Mouse (Mus musculus): Measurements from ENCODE around the gene Maff. TPM values are rescaled to one million over a fixed set of nuclear protein-coding genes. Genes with fewer than 3 reads are reported as not detected.

The Maff gene
- polyA plus RNA-seq, 1 experiment from 2014 or later: 3.5 TPM

DNA sequence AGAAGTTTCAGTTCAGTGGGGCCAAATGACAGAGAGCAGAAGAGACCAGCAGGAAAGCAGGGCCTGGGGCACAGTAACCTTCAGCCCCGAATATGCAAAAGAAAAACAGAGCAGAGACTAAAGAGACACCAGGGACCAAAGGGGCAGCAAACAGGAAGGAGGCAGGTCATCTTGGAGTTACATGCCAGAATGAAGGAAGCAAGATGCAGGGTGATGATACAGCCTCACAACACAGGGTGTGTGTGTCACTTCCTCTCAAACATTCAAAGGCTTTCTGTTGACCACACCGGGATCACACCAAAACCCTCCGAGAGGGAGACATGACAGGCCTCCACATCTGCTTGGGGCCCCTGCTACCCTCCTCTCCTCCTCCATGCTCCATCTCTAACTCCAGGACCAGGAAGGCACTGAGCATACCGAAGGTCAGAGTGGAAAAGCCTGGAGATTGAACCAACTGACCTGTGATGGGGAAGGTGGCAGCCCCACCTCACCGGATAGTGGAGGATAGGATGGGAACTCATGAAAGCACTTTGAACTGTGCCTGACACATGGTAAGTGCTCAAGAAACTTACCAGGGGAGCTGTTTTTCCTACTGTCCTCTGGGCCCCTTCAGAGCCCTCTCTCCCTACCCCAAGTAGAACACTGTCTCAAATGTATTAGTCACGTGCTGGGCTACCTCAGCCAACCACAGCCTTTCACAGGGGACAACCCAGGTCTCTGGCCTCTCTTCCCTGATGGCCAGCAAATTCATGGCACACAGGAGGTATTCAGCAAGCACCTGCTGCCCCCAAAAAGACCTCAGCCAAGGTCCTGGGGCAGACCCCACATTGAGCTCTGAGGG, 53.9 kb downstream of the Maff start:
- H3K4me1 ChIP-seq (replicated peaks; ENCODE audit: control insufficient read depth, insufficient read depth, low read length): peaks cover 50% of the 10 kb centered on the region
- no peak for ATAC-seq (replicated peaks; ENCODE audit: low FRiP score)

DNA sequence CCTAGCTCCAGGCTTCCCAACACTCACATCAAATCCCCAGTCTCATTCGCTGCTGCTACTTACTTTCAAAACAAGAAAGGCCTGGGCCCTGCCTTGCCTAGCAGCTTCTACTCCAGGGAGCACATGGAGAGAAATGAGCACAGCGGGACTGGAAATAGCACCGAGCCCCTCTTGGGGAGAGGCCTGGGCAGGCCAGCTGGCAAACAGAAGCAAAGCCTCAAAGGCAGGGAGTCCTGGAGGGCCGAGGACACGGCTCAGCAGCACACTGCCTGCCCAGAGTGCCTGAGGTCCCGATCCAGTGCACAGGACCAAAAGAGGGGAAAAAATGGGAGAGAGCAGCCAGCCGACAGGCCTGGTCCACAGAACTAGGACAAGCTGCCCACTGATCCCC, 54.5 kb downstream of the Maff start:
- Histone ChIP-seq H3K27ac (ENCODE audit: low read depth, low read length) (no peak overlapping the region), H3K4me3 (ENCODE audit: low read depth, low read length) (no peak overlapping the region), H3K36me3 (ENCODE audit: control insufficient read depth, insufficient read depth, low read length) (no peaks in the 10 kb centered on the region), H3K27me3 (replicated peaks; ENCODE audit: control insufficient read depth, insufficient read depth, low read length) (no peaks in the 10 kb centered on the region), H3K4me2 (no peak overlapping the region), H3K4me1 (replicated peaks; ENCODE audit: control insufficient read depth, insufficient read depth, low read length) (peaks cover 44% of the 10 kb centered on the region), H3K9me3 (ENCODE audit: control insufficient read depth, low read length) (no peaks in the 10 kb centered on the region), H3K9ac (ENCODE audit: low read depth, low read length) (no peak overlapping the region)
- ATAC-seq (replicated peaks; ENCODE audit: low FRiP score) (no peak), DNase-seq (ENCODE audit: low spot score) (no peak)
- whole genome bisulfite sequencing: 72% methylated on average over 7 of the region's 7 CpGs

More for the DNA sequence above, 53.9 kb downstream of the Maff start:
- Histone ChIP-seq H3K36me3 (ENCODE audit: control insufficient read depth, insufficient read depth, low read length) (no peaks in the 10 kb centered on the region), H3K9me3 (ENCODE audit: control insufficient read depth, low read length) (no peaks in the 10 kb centered on the region), H3K27me3 (replicated peaks; ENCODE audit: control insufficient read depth, insufficient read depth, low read length) (no peaks in the 10 kb centered on the region), H3K9ac (ENCODE audit: low read depth, low read length) (no peak overlapping the region), H3K4me3 (ENCODE audit: low read depth, low read length) (no peak overlapping the region), H3K4me2 (no peak overlapping the region), H3K27ac (ENCODE audit: low read depth, low read length) (0 out of 2 replicates have a peak overlapping the region, but pooled peaks have one; percentile 5)
- DNase-seq (ENCODE audit: low spot score): no peak
- WGBS: 42% methylated on average over 6 of the region's 6 CpGs

DNA sequence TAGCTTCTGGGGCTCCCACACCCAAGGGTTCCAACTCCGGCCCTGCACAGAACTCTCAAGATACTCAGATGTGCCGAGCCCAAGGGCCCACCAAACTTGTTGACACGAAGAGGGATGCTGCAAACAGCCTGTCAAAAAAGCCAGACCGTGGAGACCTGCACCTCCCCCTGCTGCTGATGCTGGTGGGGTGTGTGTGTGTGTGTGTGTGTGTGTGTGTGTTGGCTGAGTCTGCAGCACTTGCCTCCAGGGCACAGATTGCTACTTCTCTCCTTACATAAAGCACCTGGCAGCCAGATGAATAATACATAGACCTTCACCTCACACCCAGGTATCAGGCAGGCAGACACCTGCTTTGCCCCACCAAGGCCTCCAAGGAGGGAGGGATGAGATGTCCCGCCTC, 55.8 kb downstream of the Maff start:
- peak overlapping the region; percentile 81; the same call in 1 of the 2 replicates for H3K9ac ChIP-seq (ENCODE audit: low read depth, low read length)
- H3K4me2 ChIP-seq: peak overlapping the region; percentile 95
- H3K9me3 ChIP-seq (ENCODE audit: control insufficient read depth, low read length): no peaks in the 10 kb centered on the region
- WGBS: 33% methylated on average over 5 of the region's 5 CpGs
- ATAC-seq (replicated peaks; ENCODE audit: low FRiP score) (no peak), DNase-seq (ENCODE audit: low spot score) (no peak)
- H3K4me1 ChIP-seq (replicated peaks; ENCODE audit: control insufficient read depth, insufficient read depth, low read length): peaks cover 37% of the 10 kb centered on the region
- H3K36me3 ChIP-seq (ENCODE audit: control insufficient read depth, insufficient read depth, low read length): no peaks in the 10 kb centered on the region
- peak overlapping the region; percentile 73 for H3K4me3 ChIP-seq (ENCODE audit: low read depth, low read length)
- no peaks in the 10 kb centered on the region for H3K27me3 ChIP-seq (replicated peaks; ENCODE audit: control insufficient read depth, insufficient read depth, low read length)
- no peak overlapping the region for H3K27ac ChIP-seq (ENCODE audit: low read depth, low read length)

DNA sequence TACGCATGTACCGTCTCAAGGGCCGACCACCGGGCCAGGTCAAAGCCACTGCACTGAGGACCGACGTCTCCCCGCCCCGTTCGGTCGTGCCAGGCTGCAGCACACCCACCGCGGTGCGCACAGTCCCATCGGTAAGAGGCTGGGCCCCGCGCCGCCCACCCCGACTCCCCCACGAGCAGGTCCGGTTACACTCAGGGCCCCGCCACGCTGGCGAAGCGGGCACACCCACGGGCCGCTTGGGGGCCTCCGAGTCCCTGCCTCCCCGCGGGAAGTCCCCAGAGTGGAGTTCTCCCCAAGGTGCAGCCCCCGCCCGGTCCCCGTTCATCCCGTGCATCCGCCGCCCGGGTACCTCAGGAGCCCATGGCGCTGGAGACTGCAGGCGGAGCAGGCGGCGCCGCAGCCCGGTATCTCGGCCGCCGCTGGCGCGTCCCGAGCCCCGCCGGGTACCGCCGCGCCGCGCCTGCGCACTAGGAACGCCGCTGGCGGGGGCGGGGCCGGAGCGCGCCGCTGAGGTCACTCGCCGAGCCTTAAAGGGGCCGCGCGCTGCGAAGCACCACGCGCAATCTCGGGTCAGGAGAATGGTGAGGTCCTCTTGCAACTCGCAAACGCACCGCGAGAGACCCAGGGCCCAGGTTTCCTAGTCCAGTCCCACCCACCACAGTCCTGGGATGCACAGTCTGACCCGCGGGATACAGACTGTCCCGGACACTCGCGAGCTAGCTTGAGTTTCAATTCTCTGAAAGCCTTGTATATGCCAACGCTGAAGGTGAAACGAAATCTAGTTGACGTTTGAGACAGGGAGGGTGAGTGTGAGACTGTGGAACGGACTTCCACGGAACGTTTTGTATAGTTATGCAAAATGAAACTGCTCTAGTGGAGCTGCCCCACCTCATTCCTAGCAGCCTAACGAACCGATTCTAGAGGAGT, 56.7 kb downstream of the Maff start, which contains the start of gene Tmem184b:
Gene Tmem184b (minus strand): TSS at position 734 of the 927 bp plus-strand sequence.
- H3K4me3 ChIP-seq (ENCODE audit: low read depth, low read length): peak within 1 kb of the TSS; percentile 73
- H3K27me3 ChIP-seq (replicated peaks; ENCODE audit: control insufficient read depth, insufficient read depth, low read length): no peaks in the 10 kb centered on the region
- no peaks in the 10 kb centered on the region for H3K9me3 ChIP-seq (ENCODE audit: control insufficient read depth, low read length)
- peak within 1 kb of the TSS; percentile 95 for H3K4me2 ChIP-seq
- H3K9ac ChIP-seq (ENCODE audit: low read depth, low read length): peak within 1 kb of the TSS; percentile 81
- no peak within 1 kb of the TSS for H3K27ac ChIP-seq (ENCODE audit: low read depth, low read length)
- peak; percentile 82 for ATAC-seq (replicated peaks; ENCODE audit: low FRiP score)
- peaks cover 37% of the 10 kb centered on the region for H3K4me1 ChIP-seq (replicated peaks; ENCODE audit: control insufficient read depth, insufficient read depth, low read length)
- peak; percentile 85 for DNase-seq (ENCODE audit: low spot score)
- no peaks in the 10 kb centered on the region for H3K36me3 ChIP-seq (ENCODE audit: control insufficient read depth, insufficient read depth, low read length)
- 1% methylated on average over 89 of the region's 90 CpGs for WGBS

DNA sequence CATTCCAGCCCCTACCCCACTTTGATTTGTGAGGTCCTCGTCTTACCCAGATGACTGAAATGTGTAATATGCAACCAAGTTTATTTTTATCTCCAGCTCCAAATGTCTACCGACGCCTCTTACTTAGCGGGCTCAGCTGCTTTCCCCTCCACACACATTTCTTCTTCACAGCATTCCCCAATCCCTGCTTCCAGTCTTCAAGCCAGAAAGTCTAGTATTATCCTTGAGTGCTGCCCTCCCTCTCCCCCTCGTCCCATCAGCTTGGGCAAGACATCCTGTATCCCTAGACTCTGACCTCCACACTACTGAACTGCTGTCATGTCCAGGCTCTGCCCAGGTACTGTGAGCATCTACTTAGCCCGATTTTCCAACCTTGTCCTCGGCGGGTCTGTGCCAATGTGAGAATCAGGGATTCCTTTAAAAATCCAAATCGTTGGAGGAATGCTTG, 57.4 kb downstream of the Maff start:
- H3K4me3 ChIP-seq (ENCODE audit: low read depth, low read length): peak overlapping the region; percentile 73
- peaks cover 37% of the 10 kb centered on the region for H3K4me1 ChIP-seq (replicated peaks; ENCODE audit: control insufficient read depth, insufficient read depth, low read length)
- DNase-seq (ENCODE audit: low spot score) (no peak), ATAC-seq (replicated peaks; ENCODE audit: low FRiP score) (no peak)
- H3K27me3 ChIP-seq (replicated peaks; ENCODE audit: control insufficient read depth, insufficient read depth, low read length): no peaks in the 10 kb centered on the region
- no peaks in the 10 kb centered on the region for H3K36me3 ChIP-seq (ENCODE audit: control insufficient read depth, insufficient read depth, low read length)
- H3K4me2 ChIP-seq: peak overlapping the region; percentile 95
- WGBS: 15% methylated on average over 9 of the region's 9 CpGs
- H3K9me3 ChIP-seq (ENCODE audit: control insufficient read depth, low read length): no peaks in the 10 kb centered on the region
- peak overlapping the region; percentile 81 for H3K9ac ChIP-seq (ENCODE audit: low read depth, low read length)
- no peak overlapping the region for H3K27ac ChIP-seq (ENCODE audit: low read depth, low read length)

DNA sequence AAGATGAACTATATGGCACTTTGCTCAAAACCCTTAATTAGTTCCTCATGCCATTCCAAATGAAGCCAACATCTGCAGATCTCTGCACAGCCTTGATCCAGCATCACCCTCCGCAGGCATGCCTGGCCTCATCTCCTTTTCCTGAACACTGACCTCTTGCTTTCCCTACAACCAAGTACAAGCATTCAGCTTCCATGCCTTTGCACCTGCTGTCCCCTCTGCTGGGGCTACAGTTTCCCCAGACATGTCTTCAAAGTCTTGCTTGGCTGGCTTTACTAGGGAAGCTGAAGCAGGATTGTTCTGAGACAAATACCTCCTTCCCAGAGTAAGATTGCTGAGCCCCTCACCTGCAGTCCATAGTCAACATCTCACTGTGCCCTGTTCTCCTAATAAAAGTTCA, 57.9 kb downstream of the Maff start:
- H3K9me3 ChIP-seq (ENCODE audit: control insufficient read depth, low read length): no peaks in the 10 kb centered on the region
- DNase-seq (ENCODE audit: low spot score): no peak
- no peak overlapping the region for H3K4me3 ChIP-seq (ENCODE audit: low read depth, low read length)
- no peak overlapping the region for H3K9ac ChIP-seq (ENCODE audit: low read depth, low read length)
- no peak overlapping the region for H3K4me2 ChIP-seq
- 58% methylated on average over 1 of the region's 1 CpGs for WGBS
- no peak overlapping the region for H3K27ac ChIP-seq (ENCODE audit: low read depth, low read length)
- H3K27me3 ChIP-seq (replicated peaks; ENCODE audit: control insufficient read depth, insufficient read depth, low read length): no peaks in the 10 kb centered on the region
- H3K4me1 ChIP-seq (replicated peaks; ENCODE audit: control insufficient read depth, insufficient read depth, low read length): peaks cover 36% of the 10 kb centered on the region
- H3K36me3 ChIP-seq (ENCODE audit: control insufficient read depth, insufficient read depth, low read length): no peaks in the 10 kb centered on the region
- ATAC-seq (replicated peaks; ENCODE audit: low FRiP score): no peak

DNA sequence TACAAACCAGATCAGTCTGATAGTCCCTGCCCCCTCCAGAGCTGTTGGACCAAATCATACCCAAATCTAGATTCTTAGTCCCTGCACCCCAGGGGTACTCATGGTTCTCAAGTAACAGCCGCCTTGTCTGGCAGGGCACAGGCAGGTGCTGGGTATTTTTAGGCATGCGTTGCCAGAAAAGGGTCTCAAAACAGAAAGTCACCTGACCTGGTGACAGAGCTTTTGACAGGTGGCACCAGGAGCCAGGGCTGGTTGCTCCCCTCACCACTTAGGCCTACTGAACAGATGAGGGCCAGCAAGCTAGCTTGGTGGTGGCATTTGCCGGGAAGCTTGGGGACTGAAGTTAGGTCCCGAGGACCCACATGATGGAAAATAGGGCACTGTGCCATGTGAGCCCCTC, 60.1 kb downstream of the Maff start:
- no peak for ATAC-seq (replicated peaks; ENCODE audit: low FRiP score)
- no peaks in the 10 kb centered on the region for H3K9me3 ChIP-seq (ENCODE audit: control insufficient read depth, low read length)
- peaks cover 14% of the 10 kb centered on the region for H3K4me1 ChIP-seq (replicated peaks; ENCODE audit: control insufficient read depth, insufficient read depth, low read length)
- H3K4me3 ChIP-seq (ENCODE audit: low read depth, low read length): no peak overlapping the region
- DNase-seq (ENCODE audit: low spot score): no peak
- no peaks in the 10 kb centered on the region for H3K36me3 ChIP-seq (ENCODE audit: control insufficient read depth, insufficient read depth, low read length)
- H3K27me3 ChIP-seq (replicated peaks; ENCODE audit: control insufficient read depth, insufficient read depth, low read length): no peaks in the 10 kb centered on the region
- WGBS: 79% methylated on average over 4 of the region's 4 CpGs
- H3K27ac ChIP-seq (ENCODE audit: low read depth, low read length): no peak overlapping the region
- H3K9ac ChIP-seq (ENCODE audit: low read depth, low read length): no peak overlapping the region
- no peak overlapping the region for H3K4me2 ChIP-seq

All from liver, embryonic 11.5 days (tissue).